Comparison of ENCODE assay signal across 14 mouse cellular contexts in the genomic region with DNA sequence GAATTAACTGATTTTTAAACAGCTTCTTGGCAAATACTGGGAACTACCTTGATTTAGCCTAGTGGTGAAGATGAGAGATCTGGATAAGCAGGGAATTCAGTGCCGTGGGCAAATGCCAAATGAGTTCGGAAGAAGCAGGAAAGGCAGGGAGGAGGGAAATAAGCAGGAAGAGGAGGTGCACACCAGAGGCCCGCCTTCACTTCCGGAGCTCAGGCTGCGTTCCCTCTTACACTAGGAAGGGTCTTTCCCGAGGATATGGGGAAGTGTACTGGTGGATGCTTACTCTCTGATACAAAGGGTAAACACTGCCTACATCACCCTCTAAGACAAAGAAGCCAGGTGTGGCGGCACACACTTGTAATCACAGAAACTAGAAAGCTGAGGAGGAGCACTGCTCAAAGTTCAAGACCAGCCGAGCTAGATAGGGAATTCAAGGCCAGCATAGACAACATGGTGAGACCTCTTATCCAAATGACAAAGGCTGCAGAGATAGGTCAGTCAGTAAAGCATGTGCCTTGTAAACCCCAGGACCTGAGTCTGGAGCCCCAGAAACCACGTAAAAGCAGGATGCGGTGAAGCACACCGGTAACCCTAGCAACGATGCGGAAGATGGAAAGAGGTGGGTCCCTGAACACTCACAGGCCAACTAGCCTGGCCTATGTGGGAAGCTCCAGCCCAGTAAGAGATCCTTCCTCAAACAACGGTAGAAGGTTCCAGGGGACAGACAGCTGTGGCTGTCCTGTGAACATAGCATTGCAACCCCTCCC. TPM values are rescaled to one million over a fixed set of nuclear protein-coding genes. Genes with fewer than 3 reads are reported as not detected.
DNase-seq lines count a peak whose midpoint lies in the region; ATAC-seq lines count a peak whose summit lies in the region.
"Had no signal": no experiment of that assay in that cellular context is flagged by ENCODE, and none has a peak within 500 bp of the region (broad histone marks: within the 10 kb centered on the region; RNA-seq: fewer than 3 reads in every experiment).

No protein-coding gene starts in this region.

- no peaks in the 10 kb centered on the region for H3K27me3 ChIP-seq in heart, embryonic 15.5 days
- H3K27me3 ChIP-seq in neural tube, embryonic 14.5 days (ENCODE audit: control insufficient read depth, insufficient read depth, low read length), result no peaks in the 10 kb centered on the region
- H3K27me3 ChIP-seq in limb, embryonic 10.5 days (ENCODE audit: low read depth, poor library complexity, severe bottlenecking), result no peaks in the 10 kb centered on the region
- H3K27me3 ChIP-seq in splenic B cell, adult 2 months (ENCODE audit: control insufficient read depth, insufficient read depth, low read length, poor library complexity, severe bottlenecking), result no peaks in the 10 kb centered on the region

- WGBS in heart, embryonic 15.5 days, result 71% methylated on average over 14 of the region's 14 CpGs
- WGBS in neural tube, embryonic 14.5 days, result 75% methylated on average over 14 of the region's 14 CpGs
- 85% methylated on average over 14 of the region's 14 CpGs for WGBS in limb, embryonic 10.5 days

- H3K4me1 ChIP-seq in heart, embryonic 15.5 days (replicated peaks), result no peaks in the 10 kb centered on the region
- H3K4me1 ChIP-seq in neural tube, embryonic 14.5 days (ENCODE audit: control insufficient read depth, insufficient read depth, low read length), result no peaks in the 10 kb centered on the region
- H3K4me1 ChIP-seq in limb, embryonic 10.5 days, result peaks cover 6% of the 10 kb centered on the region; the same call in 1 of the 2 replicates

- no peak overlapping the region for H3K4me3 ChIP-seq in heart, embryonic 15.5 days
- no peak overlapping the region for H3K4me3 ChIP-seq in neural tube, embryonic 14.5 days (ENCODE audit: low read depth, low read length)
- H3K4me3 ChIP-seq in limb, embryonic 10.5 days, result no peak overlapping the region
- H3K4me3 ChIP-seq: erythroblast, embryonic 14.5 days; left cerebral cortex, adult 2 months had no signal

- H3K27ac ChIP-seq in heart, embryonic 15.5 days, result no peak overlapping the region
- H3K27ac ChIP-seq in neural tube, embryonic 14.5 days (ENCODE audit: low read depth, low read length), result no peak overlapping the region
- peak overlapping the region; percentile 10; the same call in 1 of the 2 replicates for H3K27ac ChIP-seq in limb, embryonic 10.5 days
- H3K27ac ChIP-seq: left cerebral cortex, adult 2 months had no signal

- H3K9me3 ChIP-seq in heart, embryonic 15.5 days (replicated peaks), result no peaks in the 10 kb centered on the region
- H3K9me3 ChIP-seq in neural tube, embryonic 14.5 days (ENCODE audit: control insufficient read depth, low read length), result no peaks in the 10 kb centered on the region
- H3K9me3 ChIP-seq in limb, embryonic 10.5 days (replicated peaks), result no peaks in the 10 kb centered on the region

- 0 out of 2 replicates have a peak overlapping the region, but pooled peaks have one; percentile 2 for H3K4me2 ChIP-seq in heart, embryonic 15.5 days
- no peak overlapping the region for H3K4me2 ChIP-seq in neural tube, embryonic 14.5 days (ENCODE audit: low read depth, low read length)

- no peaks in the 10 kb centered on the region for H3K36me3 ChIP-seq in heart, embryonic 15.5 days
- no peaks in the 10 kb centered on the region for H3K36me3 ChIP-seq in neural tube, embryonic 14.5 days (ENCODE audit: control insufficient read depth, insufficient read depth, low read length)
- no peaks in the 10 kb centered on the region for H3K36me3 ChIP-seq in limb, embryonic 10.5 days
- H3K36me3 ChIP-seq in splenic B cell, adult 2 months (ENCODE audit: control insufficient read depth, insufficient read depth, low read length, poor library complexity, severe bottlenecking), result no peaks in the 10 kb centered on the region

- no peak for ATAC-seq in heart, embryonic 15.5 days (replicated peaks; ENCODE audit: insufficient number of reproducible peaks, insufficient read depth, low FRiP score, low read depth)
- ATAC-seq in neural tube, embryonic 14.5 days (ENCODE audit: low read depth), result peak; percentile 28; the same call in 1 of the 2 replicates

- no peak for DNase-seq in heart, postnatal 25 days (ENCODE audit: low spot score)
- no peak for DNase-seq in neural tube, embryonic 10.5 days (ENCODE audit: extremely low spot score, low spot score)
- no peak for DNase-seq in limb, embryonic 10.5 days (ENCODE audit: low spot score)
- DNase-seq in splenic B cell, adult 2 months (ENCODE audit: low read depth, low spot score), result peak; percentile 54
- no peak for DNase-seq in cerebellum, adult 18-20 months
- DNase-seq in frontal cortex, postnatal 10 days (ENCODE audit: low spot score in 2 of 2), result no peak
- DNase-seq: adrenal gland, postnatal 25 days; cerebellum, postnatal 10 days; kidney, adult 2 months; lung, postnatal 10 days had no signal

- H3K9ac ChIP-seq in heart, embryonic 15.5 days, result no peak overlapping the region
- no peak overlapping the region for H3K9ac ChIP-seq in neural tube, embryonic 14.5 days (replicated peaks; ENCODE audit: low read depth, low read length)

- intact Hi-C loops in heart, postnatal 25 days (cut with DNase I), result no loop called here

RNA-seq across cellular contexts. Expression of a gene that starts 57.9 kb away (rescaled TPM):
- polyA plus RNA-seq in heart, embryonic 15.5 days (2015; fragmentation: Nextera tagmentation; extraction: Ambion mirVana), result 1.8 and 2.0 TPM in 2 replicates
- 10 to 100 TPM; 14.1 to 15.9 TPM for total RNA-seq in heart, postnatal 25 days (2021)
- 7.9 and 10.9 TPM in 2 replicates for polyA plus RNA-seq in neural tube, embryonic 14.5 days (2014; fragmentation: Nextera tagmentation; extraction: Ambion mirVana)
- polyA plus RNA-seq in limb, embryonic 10.5 days (2016; fragmentation: Nextera tagmentation; extraction: Ambion mirVana), result 1.4 and 2.1 TPM in 2 replicates
